Mouse (Mus musculus): Measurements from ENCODE around the gene Pde4d. TPM values are rescaled to one million over a fixed set of nuclear protein-coding genes. Genes with fewer than 3 reads are reported as not detected.
"Not testable (repeated sequence)": the region's sequence is repeated elsewhere in the genome, so short reads cannot be mapped to it uniquely, and the experiment has no call there.

Pde4d gene
- total and polyA plus RNA-seq, 3 experiments, result 18.5 to 18.8 TPM; not detected in 1

GRCm38 (mm10) chr13:108715029-108715428 is 265.3 kb downstream of the Pde4d start:
- TF ChIP-seq BHLHE40 (IDR thresholded peaks at IDR 0.05; ENCODE audit: borderline replicate concordance, low read depth, low read length) (no peak), GATA1 (IDR thresholded peaks at IDR 0.05; ENCODE audit: low read depth, low read length) (no peak), POLR2AphosphoS5 (IDR thresholded peaks at IDR 0.05; ENCODE audit: borderline replicate concordance, low read depth, low read length) (no peak), KAT2A (conservative IDR thresholded peaks at IDR 0.05; ENCODE audit: low read depth, low read length) (no peak), NRF1 (IDR thresholded peaks at IDR 0.05; ENCODE audit: insufficient read depth, low read depth, low read length, poor library complexity, severe bottlenecking) (no peak), E2F4 (IDR thresholded peaks at IDR 0.05; ENCODE audit: borderline replicate concordance, low read depth, low read length) (no peak), ETS1 (IDR thresholded peaks at IDR 0.05; ENCODE audit: low read depth, low read length) (no peak), ZMIZ1 (IDR thresholded peaks at IDR 0.05; ENCODE audit: low read depth, low read length) (no peak), ZKSCAN1 (IDR thresholded peaks at IDR 0.05; ENCODE audit: low read depth, low read length) (no peak), MAFK (IDR thresholded peaks at IDR 0.05; ENCODE audit: borderline replicate concordance, low read depth, low read length) (no peak), MYC (IDR thresholded peaks at IDR 0.05; ENCODE audit: low read depth, low read length) (no peak), UBTF (IDR thresholded peaks at IDR 0.05; ENCODE audit: borderline replicate concordance, insufficient read depth, low read depth, low read length) (no peak), CTCF (IDR thresholded peaks at IDR 0.05 in 2 of 3, conservative IDR thresholded peaks at IDR 0.05 in 1 of 3; ENCODE audit: control insufficient read depth in 1 of 3, insufficient read depth in 1 of 3, low read depth in 2 of 3, low read length in 3 of 3, poor library complexity in 1 of 3, severe bottlenecking in 1 of 3) (no peak), ZC3H11A (IDR thresholded peaks at IDR 0.05; ENCODE audit: low read depth, low read length) (no peak), NELFE (IDR thresholded peaks at IDR 0.05; ENCODE audit: low read depth, low read length) (no peak), MXI1 (IDR thresholded peaks at IDR 0.05; ENCODE audit: low read depth, low read length) (no peak), POLR2A (IDR thresholded peaks at IDR 0.05; ENCODE audit: control insufficient read depth in 1 of 2, insufficient read depth in 1 of 2, low read depth in 1 of 2, low read length in 2 of 2, poor library complexity in 1 of 2) (no peak), TAL1 (IDR thresholded peaks at IDR 0.05; ENCODE audit: low read length) (no peak), TCF12 (IDR thresholded peaks at IDR 0.05; ENCODE audit: low read depth, low read length) (no peak)
- H3K9me3 ChIP-seq (replicated peaks; ENCODE audit: insufficient read depth, low read length), result no peaks in the 10 kb centered on the region

GRCm38 (mm10) chr13:108722234-108722633 is 272.5 kb downstream of the Pde4d start:
- H3K79me2 ChIP-seq (ENCODE audit: control insufficient read depth, insufficient read depth, low read length, poor library complexity), result no peaks in the 10 kb centered on the region
- no peak overlapping the region for H3K27ac ChIP-seq (ENCODE audit: control insufficient read depth, low read depth, low read length)
- H3K36me3 ChIP-seq (ENCODE audit: control insufficient read depth in 1 of 2, insufficient read depth in 2 of 2, low read length in 2 of 2), result no peaks in the 10 kb centered on the region
- peak; percentile 2 for DNase-seq (ENCODE audit: low read depth, low spot score)
- no peaks in the 10 kb centered on the region for H3K4me1 ChIP-seq (ENCODE audit: control insufficient read depth in 1 of 2, insufficient read depth in 2 of 2, low read length in 2 of 2)
- H3K4me3 ChIP-seq (ENCODE audit: control insufficient read depth in 1 of 2, insufficient read depth in 1 of 2, low read depth in 2 of 2, low read length in 2 of 2), result no peak overlapping the region
- H3K9me3 ChIP-seq (replicated peaks; ENCODE audit: insufficient read depth, low read length), result no peaks in the 10 kb centered on the region
- no peak for TF ChIP-seq CHD1 (IDR thresholded peaks at IDR 0.05; ENCODE audit: low read depth, low read length)
- peak in 2 of 3 experiments; percentile 19; a peak in 2 of 6 replicates for TF ChIP-seq CTCF (IDR thresholded peaks at IDR 0.05 in 2 of 3, conservative IDR thresholded peaks at IDR 0.05 in 1 of 3; ENCODE audit: control insufficient read depth in 1 of 3, insufficient read depth in 1 of 3, low read depth in 2 of 3, low read length in 3 of 3, poor library complexity in 1 of 3, severe bottlenecking in 1 of 3)
- H3K9ac ChIP-seq (ENCODE audit: control insufficient read depth, low read depth, low read length, poor library complexity, severe bottlenecking), result no peak overlapping the region
- H3K27me3 ChIP-seq (ENCODE audit: control insufficient read depth in 1 of 2, insufficient read depth in 2 of 2, low read length in 2 of 2), result no peaks in the 10 kb centered on the region

More at GRCm38 (mm10) chr13:108715029-108715428, 265.3 kb downstream of the Pde4d start:
- no peaks in the 10 kb centered on the region for H3K36me3 ChIP-seq (ENCODE audit: control insufficient read depth in 1 of 2, insufficient read depth in 2 of 2, low read length in 2 of 2)
- no peak overlapping the region for H3K27ac ChIP-seq (ENCODE audit: control insufficient read depth, low read depth, low read length)
- H3K9ac ChIP-seq (ENCODE audit: control insufficient read depth, low read depth, low read length, poor library complexity, severe bottlenecking), result no peak overlapping the region
- DNase-seq (ENCODE audit: low read depth, low spot score), result no peak
- H3K27me3 ChIP-seq (ENCODE audit: control insufficient read depth in 1 of 2, insufficient read depth in 2 of 2, low read length in 2 of 2), result no peaks in the 10 kb centered on the region
- H3K79me2 ChIP-seq (ENCODE audit: control insufficient read depth, insufficient read depth, low read length, poor library complexity), result no peaks in the 10 kb centered on the region
- H3K4me3 ChIP-seq (ENCODE audit: control insufficient read depth in 1 of 2, insufficient read depth in 1 of 2, low read depth in 2 of 2, low read length in 2 of 2), result no peak overlapping the region
- H3K4me1 ChIP-seq (ENCODE audit: control insufficient read depth in 1 of 2, insufficient read depth in 2 of 2, low read length in 2 of 2), result no peaks in the 10 kb centered on the region

- DNase-seq (ENCODE audit: low read depth, low spot score); H3K4me1 ChIP-seq (ENCODE audit: control insufficient read depth in 1 of 2, insufficient read depth in 2 of 2, low read length in 2 of 2); H3K27me3 ChIP-seq (ENCODE audit: control insufficient read depth in 1 of 2, insufficient read depth in 2 of 2, low read length in 2 of 2); H3K79me2 ChIP-seq (ENCODE audit: control insufficient read depth, insufficient read depth, low read length, poor library complexity); H3K27ac ChIP-seq (ENCODE audit: control insufficient read depth, low read depth, low read length); H3K36me3 ChIP-seq (ENCODE audit: control insufficient read depth in 1 of 2, insufficient read depth in 2 of 2, low read length in 2 of 2); H3K9me3 ChIP-seq (replicated peaks; ENCODE audit: insufficient read depth, low read length); H3K9ac ChIP-seq (ENCODE audit: control insufficient read depth, low read depth, low read length, poor library complexity, severe bottlenecking); H3K4me3 ChIP-seq (ENCODE audit: control insufficient read depth in 1 of 2, insufficient read depth in 1 of 2, low read depth in 2 of 2, low read length in 2 of 2): not testable (repeated sequence)
Observed at GRCm38 (mm10) chr13:108734356-108734755, 284.6 kb downstream of the Pde4d start.

All from MEL (cell line).